Mouse (Mus musculus) liver, embryonic 16.5 days (tissue): Measurements from ENCODE around the gene Atp8a2. TPM values are rescaled to one million over a fixed set of nuclear protein-coding genes. Genes with fewer than 3 reads are reported as not detected.
A peak's percentile ranks its signal among the peaks of the same experiment; 100 is the strongest.

Experiments used
- ATAC-seq: fragments of 200-750 bp; cut with Nextera tagmentation; 2 replicates; pipeline ENCODE4 v1.8.0; 2017; ENCODE audit warnings: low read depth, mild to moderate bottlenecking, moderate number of reproducible peaks, moderate library complexity
- H3K27ac ChIP-seq: fragments of 300-500 bp; sonication (generic); 2 replicates; pipeline ENCODE4 v1.5.1; 2014; ENCODE audit warnings: mild to moderate bottlenecking, low read length
- H3K27me3 ChIP-seq: fragments of 300-500 bp; sonication (generic); 2 replicates; pipeline ENCODE4 v1.6.1; 2014; ENCODE audit warnings: low read depth, low read length, mixed read lengths; ENCODE audit not compliant: control insufficient read depth, insufficient read depth
- H3K36me3 ChIP-seq: fragments of 300-500 bp; sonication (generic); 2 replicates; pipeline ENCODE4 v1.6.1; 2014; ENCODE audit warnings: mild to moderate bottlenecking; ENCODE audit not compliant: control insufficient read depth, insufficient read depth
- H3K4me1 ChIP-seq: fragments of 300-500 bp; sonication (generic); 2 replicates; pipeline ENCODE4 v1.6.1; 2014; ENCODE audit warnings: low read depth, low read length, mixed read lengths; ENCODE audit not compliant: control insufficient read depth
- H3K4me2 ChIP-seq: fragments of 300-500 bp; sonication (generic); 2 replicates; pipeline ENCODE4 v1.6.1; 2014; ENCODE audit warnings: low read depth, low read length, mixed read lengths
- H3K4me3 ChIP-seq: fragments of 300-500 bp; sonication (generic); 2 replicates; pipeline ENCODE4 v1.5.1; 2014; ENCODE audit warnings: low read depth, mild to moderate bottlenecking, low read length
- H3K9ac ChIP-seq: fragments of 300-500 bp; sonication (generic); 2 replicates; pipeline ENCODE4 v1.6.1; 2014; ENCODE audit warnings: low read depth, low read length
- H3K9me3 ChIP-seq: fragments of 300-500 bp; sonication (generic); replicated peaks from 2 replicates; pipeline ENCODE4 v1.6.1; 2016; ENCODE audit warnings: low read length; ENCODE audit not compliant: control insufficient read depth
- WGBS: fragments of 180-500 bp; shearing (Covaris S2); extraction: QIAGEN DNeasy Blood & Tissue Kit; methylation state at CpG from one replicate; pipeline ENCODE4 v1.1.7; 2014; ENCODE audit not compliant: insufficient replicate concordance; 5-methylcytosine and 5-hydroxymethylcytosine counted together
- polyA plus RNA-seq: library from polyadenylated mRNA; unstranded; fragments of >200 nt; fragmentation: Nextera tagmentation; extraction: Ambion mirVana; gene quantifications from 2 replicates; pipeline ENCODE4 v1.2.1, GENCODE M21; 2015

The Atp8a2 gene
- polyA plus RNA-seq, 1 experiment from 2014 or later, result 5.3 TPM

- Histone ChIP-seq H3K9me3 (no peaks in the 10 kb centered on the region), H3K9ac (no peak overlapping the region), H3K4me3 (peak overlapping the region; percentile 22; the same call in 1 of the 2 replicates), H3K4me2 (peak overlapping the region; percentile 43), H3K27ac (no peak overlapping the region), H3K36me3 (no peaks in the 10 kb centered on the region), H3K27me3 (no peaks in the 10 kb centered on the region), H3K4me1 (no peaks in the 10 kb centered on the region)
- 8% methylated on average over 21 of the region's 21 CpGs for WGBS
- ATAC-seq, result no peak
These were observed 110.6 kb downstream of the Atp8a2 start for GRCm38 (mm10) chr14:60086254-60086807.

DNA sequence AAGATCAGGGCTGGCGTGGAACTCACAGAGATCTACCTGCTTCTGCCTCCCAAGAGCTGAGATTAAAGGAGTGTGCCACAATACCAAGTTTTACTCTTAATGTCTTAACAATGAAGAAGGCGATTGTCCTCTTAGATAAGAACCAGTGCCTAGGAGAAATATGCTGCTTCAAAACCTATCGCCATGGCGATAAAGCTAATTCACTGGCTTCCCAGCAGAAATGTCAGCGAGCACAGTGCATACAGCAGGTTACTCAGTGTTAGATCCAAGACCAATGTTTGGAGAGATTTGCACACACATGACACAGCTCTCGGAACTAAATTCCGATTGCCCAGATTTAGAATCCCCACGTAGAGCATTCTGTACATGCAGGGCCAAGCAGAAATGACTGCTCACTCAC, 114.2 kb downstream of the Atp8a2 start:
- H3K9ac ChIP-seq, result no peak overlapping the region
- no peaks in the 10 kb centered on the region for H3K27me3 ChIP-seq
- no peak overlapping the region for H3K27ac ChIP-seq
- H3K4me2 ChIP-seq, result no peak overlapping the region
- ATAC-seq, result no peak
- no peaks in the 10 kb centered on the region for H3K9me3 ChIP-seq
- H3K36me3 ChIP-seq, result no peaks in the 10 kb centered on the region
- no peaks in the 10 kb centered on the region for H3K4me1 ChIP-seq
- 79% methylated on average over 8 of the region's 8 CpGs for whole genome bisulfite sequencing
- no peak overlapping the region for H3K4me3 ChIP-seq

DNA sequence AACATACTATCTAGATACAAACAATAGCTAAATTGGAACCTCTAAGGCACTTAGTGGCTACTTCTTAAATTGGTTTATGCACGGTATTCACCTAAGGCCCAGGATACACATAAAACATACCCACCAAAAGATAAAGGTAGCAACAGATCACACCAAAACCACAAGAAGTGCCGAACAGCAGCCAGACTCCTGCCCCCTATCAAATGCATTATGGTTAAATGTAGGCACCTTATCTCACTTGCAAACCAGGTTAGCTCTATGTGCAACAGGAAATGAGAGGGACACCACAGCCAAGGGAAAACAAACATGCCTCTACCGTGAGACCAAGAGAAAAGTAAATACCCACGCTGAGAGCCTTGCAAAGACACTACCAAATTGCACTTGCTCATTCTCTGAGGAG, 124.5 kb downstream of the Atp8a2 start:
- H3K9ac ChIP-seq, result no peak overlapping the region
- H3K36me3 ChIP-seq, result no peaks in the 10 kb centered on the region
- no peak for ATAC-seq
- WGBS, result 15% methylated on average over 4 of the region's 4 CpGs
- no peaks in the 10 kb centered on the region for H3K9me3 ChIP-seq
- H3K27me3 ChIP-seq, result no peaks in the 10 kb centered on the region
- H3K27ac ChIP-seq, result no peak overlapping the region
- no peaks in the 10 kb centered on the region; the same call in 1 of the 2 replicates for H3K4me1 ChIP-seq
- no peak overlapping the region for H3K4me3 ChIP-seq
- H3K4me2 ChIP-seq, result no peak overlapping the region

- H3K27ac ChIP-seq, result no peak overlapping the region
- peaks cover 3% of the 10 kb centered on the region for H3K4me1 ChIP-seq
- H3K27me3 ChIP-seq, result no peaks in the 10 kb centered on the region
- 55% methylated on average over 3 of the region's 3 CpGs for WGBS
- H3K4me2 ChIP-seq, result no peak overlapping the region
- H3K9ac ChIP-seq, result no peak overlapping the region
- H3K4me3 ChIP-seq, result no peak overlapping the region
- H3K36me3 ChIP-seq, result no peaks in the 10 kb centered on the region
- H3K9me3 ChIP-seq, result no peaks in the 10 kb centered on the region
- ATAC-seq, result 0 out of 2 replicates have a peak, but pooled peaks have one; percentile 19
These were observed 131.8 kb downstream of the Atp8a2 start for GRCm38 (mm10) chr14:60065186-60065585.

- 59% methylated on average over 3 of the region's 3 CpGs for WGBS
- no peak overlapping the region for H3K27ac ChIP-seq
These were observed 136.0 kb downstream of the Atp8a2 start for GRCm38 (mm10) chr14:60061023-60061422.

GRCm38 (mm10) chr14:60058867-60059266, 138.1 kb downstream of the Atp8a2 start:
- no peak overlapping the region for H3K4me2 ChIP-seq
- H3K9me3 ChIP-seq, result no peaks in the 10 kb centered on the region
- no peaks in the 10 kb centered on the region for H3K27me3 ChIP-seq
- no peak overlapping the region for H3K27ac ChIP-seq
- no peak overlapping the region for H3K9ac ChIP-seq
- H3K36me3 ChIP-seq, result no peaks in the 10 kb centered on the region
- H3K4me3 ChIP-seq, result no peak overlapping the region
- H3K4me1 ChIP-seq, result no peaks in the 10 kb centered on the region
- no peak for ATAC-seq
- WGBS, result 39% methylated on average over 3 of the region's 3 CpGs

More at GRCm38 (mm10) chr14:60061023-60061422, 136.0 kb downstream of the Atp8a2 start:
- Histone ChIP-seq H3K36me3 (no peaks in the 10 kb centered on the region), H3K4me1 (peaks cover 3% of the 10 kb centered on the region; the same call in 1 of the 2 replicates), H3K4me2 (no peak overlapping the region), H3K9ac (no peak overlapping the region), H3K4me3 (no peak overlapping the region), H3K27me3 (no peaks in the 10 kb centered on the region), H3K9me3 (no peaks in the 10 kb centered on the region)
- ATAC-seq, result peak; percentile 74

- H3K27ac ChIP-seq, result no peak overlapping the region
- H3K4me3 ChIP-seq, result no peak overlapping the region
- ATAC-seq, result no peak
- H3K4me1 ChIP-seq, result no peaks in the 10 kb centered on the region
- no peak overlapping the region for H3K4me2 ChIP-seq
- H3K9ac ChIP-seq, result no peak overlapping the region
- H3K36me3 ChIP-seq, result no peaks in the 10 kb centered on the region
- WGBS, result 38% methylated on average over 4 of the region's 4 CpGs
- H3K27me3 ChIP-seq, result no peaks in the 10 kb centered on the region
- no peaks in the 10 kb centered on the region for H3K9me3 ChIP-seq
These were observed 141.7 kb downstream of the Atp8a2 start for GRCm38 (mm10) chr14:60055231-60055630.

DNA sequence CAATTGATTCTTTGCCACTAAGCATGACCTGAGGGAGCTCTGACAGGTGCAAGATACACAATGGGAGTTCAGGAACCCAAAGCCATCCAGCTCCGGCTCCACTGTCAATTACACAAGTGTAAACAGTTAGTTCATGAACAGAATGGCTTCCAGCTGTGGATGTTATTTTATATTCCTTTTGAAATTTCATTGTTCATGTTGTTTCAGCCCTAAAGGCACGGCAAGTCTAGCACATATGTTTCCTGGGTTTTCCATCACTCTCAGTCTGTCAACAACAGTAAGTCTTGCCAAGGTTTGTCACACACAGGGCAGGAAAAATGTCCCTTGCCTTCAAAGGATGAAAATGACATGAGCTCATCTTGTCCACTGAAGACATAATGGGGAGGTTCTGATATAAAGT, 166.3 kb downstream of the Atp8a2 start:
- H3K27ac ChIP-seq, result no peak overlapping the region
- no peak for ATAC-seq
- no peak overlapping the region for H3K4me3 ChIP-seq
- WGBS, result 50% methylated on average over 2 of the region's 2 CpGs
- H3K4me1 ChIP-seq, result no peaks in the 10 kb centered on the region
- no peaks in the 10 kb centered on the region for H3K9me3 ChIP-seq
- H3K9ac ChIP-seq, result no peak overlapping the region
- no peaks in the 10 kb centered on the region for H3K27me3 ChIP-seq
- H3K4me2 ChIP-seq, result no peak overlapping the region
- peaks cover 4% of the 10 kb centered on the region for H3K36me3 ChIP-seq

DNA sequence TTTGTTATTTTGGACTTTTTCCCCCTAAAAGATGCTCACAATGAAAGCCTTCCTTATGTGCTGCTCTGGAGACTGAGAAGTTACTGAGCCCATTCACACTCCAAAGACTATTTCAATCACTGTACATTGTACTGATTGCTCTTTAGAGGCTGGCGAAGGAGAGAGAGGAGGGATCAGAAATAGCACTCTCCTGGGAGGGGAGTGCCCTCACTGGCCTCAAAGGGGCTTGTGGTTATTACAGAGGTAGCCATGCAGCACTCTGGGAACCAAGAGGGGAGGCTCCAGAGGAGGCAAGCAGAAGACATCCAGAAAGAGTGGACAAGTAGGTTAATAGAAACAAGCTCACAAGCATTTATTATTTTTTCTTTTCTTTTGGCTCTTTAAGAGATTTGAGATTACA, 169.8 kb downstream of the Atp8a2 start:
- H3K36me3 ChIP-seq, result no peaks in the 10 kb centered on the region
- H3K4me1 ChIP-seq, result no peaks in the 10 kb centered on the region
- H3K4me2 ChIP-seq, result no peak overlapping the region
- no peaks in the 10 kb centered on the region for H3K9me3 ChIP-seq
- 47% methylated on average over 1 of the region's 1 CpGs for WGBS
- no peak overlapping the region for H3K9ac ChIP-seq
- no peaks in the 10 kb centered on the region for H3K27me3 ChIP-seq
- H3K4me3 ChIP-seq, result no peak overlapping the region
- no peak for ATAC-seq
- no peak overlapping the region for H3K27ac ChIP-seq
